Mouse (Mus musculus): ENCODE results near the gene Cd27. TPM values are rescaled to one million over a fixed set of nuclear protein-coding genes. Genes with fewer than 3 reads are reported as not detected.
A peak's percentile ranks its signal among the peaks of the same experiment; 100 is the strongest.
"Not testable (repeated sequence)": the region's sequence is repeated elsewhere in the genome, so short reads cannot be mapped to it uniquely, and the experiment has no call there.

The Cd27 gene
- under 1 TPM; 0.37 to 0.55 TPM for total RNA-seq (2021)

GRCm38 (mm10) chr6:125236782-125237181, at the start of gene Cd27:
Gene Cd27 (minus strand): TSS chr6:125237010.
- intact Hi-C loops (cut with DNase I) = no loop called here
- DNase-seq = no peak

- intact Hi-C loops (cut with DNase I) = no loop called here
- DNase-seq = no peak
Measured at GRCm38 (mm10) chr6:125285890-125286289, 49.1 kb upstream of the Cd27 start, which contains the start of gene Tuba3a. Gene Tuba3a (minus strand): TSS chr6:125286042.

- no peak for DNase-seq
- intact Hi-C loops (cut with DNase I) = no loop called here
Measured at GRCm38 (mm10) chr6:125284751-125285150, 47.9 kb upstream of the Cd27 start.

GRCm38 (mm10) chr6:125284250-125284649, 47.4 kb upstream of the Cd27 start:
- intact Hi-C loops (cut with DNase I) = no loop called here
- no peak for DNase-seq

- peak in 1 of 2 experiments; percentile 20 for DNase-seq
- intact Hi-C loops (cut with DNase I) = not testable (repeated sequence)
Measured at GRCm38 (mm10) chr6:125282721-125283120, 45.9 kb upstream of the Cd27 start.

- no peak for DNase-seq
- intact Hi-C loops (cut with DNase I) = no loop called here
Measured at GRCm38 (mm10) chr6:125279729-125280128, 42.9 kb upstream of the Cd27 start.

- intact Hi-C loops (cut with DNase I) = loop anchor here (1.0 to 5.0 kb wide), 5 partner anchors 43 to 327 kb away; partner anchors contain the start of genes Iffo1 and Tapbpl
- peak; percentile 57 to 64 for DNase-seq
Measured at GRCm38 (mm10) chr6:125274841-125275563, 38.2 kb upstream of the Cd27 start.

- no peak for DNase-seq
- intact Hi-C loops (cut with DNase I) = loop anchor here (5.0 kb wide), 4 partner anchors 40 to 330 kb away; partner anchors contain the start of genes Iffo1 and Tapbpl
Measured at GRCm38 (mm10) chr6:125272228-125272785, 35.5 kb upstream of the Cd27 start.

GRCm38 (mm10) chr6:125271455-125272227, 34.8 kb upstream of the Cd27 start:
- DNase-seq = peak; percentile 94 to 97
- intact Hi-C loops (cut with DNase I) = loop anchor here (1.0 to 5.0 kb wide), 5 partner anchors 39 to 331 kb away; partner anchors contain the start of genes Iffo1 and Tapbpl

- no peak for DNase-seq
Measured at GRCm38 (mm10) chr6:125268799-125269198, 32.0 kb upstream of the Cd27 start.

GRCm38 (mm10) chr6:125267469-125267868, 30.7 kb upstream of the Cd27 start:
- DNase-seq = no peak
- intact Hi-C loops (cut with DNase I) = no loop called here

More at GRCm38 (mm10) chr6:125268799-125269198, 32.0 kb upstream of the Cd27 start:
- intact Hi-C loops (cut with DNase I) = no loop called here

- DNase-seq; intact Hi-C loops (cut with DNase I): not testable (repeated sequence)
Measured at GRCm38 (mm10) chr6:125266600-125266999, 29.8 kb upstream of the Cd27 start.

- intact Hi-C loops (cut with DNase I) = no loop called here
- no peak for DNase-seq
Measured at GRCm38 (mm10) chr6:125266091-125266490, 29.3 kb upstream of the Cd27 start.

- intact Hi-C loops (cut with DNase I) = no loop called here
Measured at GRCm38 (mm10) chr6:125265239-125265638, 28.4 kb upstream of the Cd27 start.

GRCm38 (mm10) chr6:125264219-125264618, 27.4 kb upstream of the Cd27 start:
- intact Hi-C loops (cut with DNase I) = no loop called here
- DNase-seq = no peak

More at GRCm38 (mm10) chr6:125265239-125265638, 28.4 kb upstream of the Cd27 start:
- DNase-seq = no peak

- DNase-seq = no peak
- intact Hi-C loops (cut with DNase I) = no loop called here
Measured at GRCm38 (mm10) chr6:125260006-125260555, 23.3 kb upstream of the Cd27 start.

- DNase-seq = peak; percentile 50 to 51
- intact Hi-C loops (cut with DNase I) = no loop called here
Measured at GRCm38 (mm10) chr6:125256222-125256966, 19.6 kb upstream of the Cd27 start.

- no peak for DNase-seq
- intact Hi-C loops (cut with DNase I) = no loop called here
Measured at GRCm38 (mm10) chr6:125255516-125256044, 18.8 kb upstream of the Cd27 start.

GRCm38 (mm10) chr6:125253863-125254715, 17.3 kb upstream of the Cd27 start:
- intact Hi-C loops (cut with DNase I) = no loop called here
- no peak for DNase-seq
